Mouse (Mus musculus) yolk sac, embryonic 10.5 days (tissue): ENCODE measurements around the gene Wfikkn2.
A peak's percentile ranks its signal among the peaks of the same experiment; 100 is the strongest.
"Not testable (repeated sequence)": the region's sequence is repeated elsewhere in the genome, so short reads cannot be mapped to it uniquely, and the experiment has no call there.

Experiments
- DNase-seq: peaks from one replicate; pipeline ENCODE4 v3.0.0-alpha.2; 2017; ENCODE audit warnings: low spot score

Gene Wfikkn2

DNA sequence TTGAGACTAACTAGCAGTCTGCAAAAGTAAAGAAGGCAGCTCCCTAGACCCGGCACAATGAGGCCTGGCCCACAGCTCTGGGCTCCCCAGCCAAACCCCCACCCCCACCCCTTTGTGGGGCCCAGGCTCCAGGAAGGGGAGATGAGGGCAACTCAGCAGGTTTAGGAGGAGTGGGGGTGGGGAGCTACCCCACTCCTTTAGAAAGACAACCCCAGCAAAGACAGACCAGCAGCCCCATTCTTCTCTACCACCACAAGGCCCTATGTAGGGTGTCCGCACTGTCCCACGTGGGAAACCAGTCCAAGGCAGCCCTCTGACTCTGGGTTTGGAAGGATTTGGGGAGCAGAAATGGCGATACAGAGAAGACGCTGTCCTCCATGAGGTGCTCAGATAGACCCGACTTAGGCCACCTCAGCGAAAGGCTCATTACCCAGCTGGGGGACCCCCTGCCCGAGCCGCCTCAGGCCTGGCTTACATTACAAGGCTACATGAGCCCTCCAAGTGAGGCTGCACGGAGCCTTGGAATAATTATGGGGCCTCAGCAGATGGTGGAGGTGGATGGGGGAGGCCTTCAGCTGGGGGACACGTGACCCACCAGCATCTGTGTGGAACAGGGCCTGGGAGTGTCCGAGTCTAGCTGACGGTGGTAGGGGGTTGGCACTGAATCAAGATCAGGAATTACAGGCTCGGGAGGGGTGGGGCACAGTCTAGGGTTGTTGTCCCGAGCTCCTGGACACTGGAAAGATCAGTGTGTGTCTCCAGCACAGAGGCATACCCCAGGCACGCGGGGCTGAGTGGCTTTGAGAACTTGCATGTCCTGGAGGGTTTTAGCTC is at the start of gene Wfikkn2:
Gene Wfikkn2, minus strand, starts transcription at position 51 of the 834 bp plus-strand sequence.
- DNase-seq, result no peak

DNA sequence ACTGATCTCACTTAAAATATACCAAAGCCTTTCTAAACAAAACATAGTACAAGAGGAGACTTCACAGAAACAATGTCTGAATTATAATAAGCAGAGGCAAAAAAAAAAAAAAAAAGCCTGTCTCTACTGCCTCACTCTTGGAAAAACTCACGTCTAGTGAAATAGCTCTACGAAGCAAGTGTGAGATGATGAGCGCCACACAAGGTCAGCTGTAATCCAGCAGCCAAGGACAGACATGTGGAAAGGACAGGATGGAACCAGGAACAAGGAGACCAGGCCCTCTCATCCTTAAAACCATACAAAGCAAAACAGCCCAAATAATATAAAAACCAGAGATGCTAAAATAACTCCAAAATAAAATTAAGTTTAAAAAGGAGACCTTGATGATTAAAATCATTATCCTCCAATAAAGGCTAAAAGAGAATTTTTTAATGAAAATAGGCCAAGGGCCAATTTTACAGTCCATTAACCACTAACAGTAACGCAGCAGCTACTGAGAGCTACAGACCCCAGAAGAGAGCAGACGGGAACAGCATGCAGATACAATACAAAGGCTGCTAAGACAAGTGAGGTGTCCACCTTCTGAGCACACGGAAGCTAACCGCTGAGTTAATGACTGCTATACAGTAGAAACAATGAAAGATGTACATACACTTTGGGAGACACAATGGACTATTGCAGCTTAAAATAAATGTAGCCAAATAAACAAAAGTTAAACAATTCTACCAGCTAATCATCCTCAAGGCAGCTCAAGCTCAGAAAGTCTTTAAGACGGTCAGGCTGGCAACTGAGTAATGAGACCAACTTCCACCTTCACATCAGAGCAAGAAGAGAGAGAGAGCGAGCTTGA is 49.4 kb upstream of the Wfikkn2 start:
- DNase-seq, result no peak

- no peak for DNase-seq
Measured at GRCm38 (mm10) chr11:94290062-94290740, 44.4 kb upstream of the Wfikkn2 start.

- no peak for DNase-seq
Measured at GRCm38 (mm10) chr11:94287105-94287504, 41.3 kb upstream of the Wfikkn2 start.

GRCm38 (mm10) chr11:94285886-94286574 is 40.2 kb upstream of the Wfikkn2 start:
- no peak for DNase-seq

- no peak for DNase-seq
Measured at GRCm38 (mm10) chr11:94283536-94284099, 37.8 kb upstream of the Wfikkn2 start.

DNA sequence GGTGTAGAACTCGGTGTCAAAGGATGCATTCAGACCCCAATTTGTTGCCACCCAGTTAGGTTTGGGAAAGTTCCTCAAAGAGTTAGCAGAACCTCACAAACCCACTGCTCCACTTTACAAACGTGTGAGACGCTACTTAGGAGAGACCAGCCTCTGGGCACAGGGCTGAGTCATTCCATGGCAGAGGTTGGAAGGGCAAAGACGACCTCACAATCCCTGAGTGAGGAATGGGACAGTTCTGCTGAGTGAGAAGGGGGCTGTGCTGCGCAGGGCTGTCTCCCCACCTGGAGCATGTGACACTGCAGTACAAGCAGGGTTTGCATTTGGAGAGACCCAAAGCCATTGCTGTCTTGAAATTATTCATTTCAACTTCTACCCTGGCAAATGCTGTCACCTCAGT is 36.5 kb upstream of the Wfikkn2 start:
- no peak for DNase-seq

- no peak for DNase-seq
Measured at GRCm38 (mm10) chr11:94281199-94282181, 35.7 kb upstream of the Wfikkn2 start, which contains the start of gene Gm21885. Gene Gm21885 (plus strand): TSS chr11:94281873.

DNA sequence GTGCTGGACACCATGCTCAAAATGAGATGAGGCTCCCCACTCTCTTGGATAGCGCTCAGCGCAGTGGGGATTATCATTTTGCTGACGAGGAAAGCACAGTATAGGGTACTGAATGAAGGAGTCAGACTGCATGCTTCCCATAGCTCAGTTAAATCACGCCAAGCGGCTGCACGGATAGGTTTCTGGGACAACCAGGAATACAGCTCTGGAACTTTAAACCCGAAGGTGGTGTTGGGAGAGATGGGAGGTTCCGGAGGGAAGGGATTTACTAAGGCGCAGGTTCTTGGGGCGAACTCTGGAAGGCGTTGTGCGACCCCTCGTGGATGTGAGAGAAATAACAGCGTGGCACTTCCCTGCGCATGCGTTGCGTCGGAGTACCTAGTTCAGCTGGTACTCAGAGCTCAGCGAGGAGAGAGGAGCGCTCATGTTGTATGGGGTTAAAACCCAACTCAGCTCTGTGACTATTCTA is 31.1 kb upstream of the Wfikkn2 start:
- peak; percentile 84 for DNase-seq

DNA sequence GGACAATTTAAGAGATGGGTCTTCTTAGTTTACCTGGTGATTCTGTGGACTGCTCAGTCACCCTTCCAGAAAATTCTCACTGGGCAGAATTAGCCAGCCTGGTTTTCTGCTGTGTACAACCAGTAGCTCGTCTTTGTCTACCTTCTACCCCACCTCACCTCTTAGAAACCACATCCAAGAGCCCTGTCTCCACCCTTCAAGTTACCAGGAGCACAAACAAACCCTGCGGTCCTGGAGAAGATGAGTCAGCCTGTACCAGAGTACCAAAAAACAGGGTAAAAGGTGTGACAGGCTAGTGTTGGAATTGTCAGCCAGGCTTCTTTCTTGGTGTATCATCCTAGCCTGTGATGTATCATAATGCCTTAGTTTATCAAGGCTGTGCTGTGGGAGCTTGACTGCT is 29.9 kb upstream of the Wfikkn2 start:
- no peak for DNase-seq

- DNase-seq, result no peak
Measured at GRCm38 (mm10) chr11:94275226-94275625, 29.4 kb upstream of the Wfikkn2 start.

DNA sequence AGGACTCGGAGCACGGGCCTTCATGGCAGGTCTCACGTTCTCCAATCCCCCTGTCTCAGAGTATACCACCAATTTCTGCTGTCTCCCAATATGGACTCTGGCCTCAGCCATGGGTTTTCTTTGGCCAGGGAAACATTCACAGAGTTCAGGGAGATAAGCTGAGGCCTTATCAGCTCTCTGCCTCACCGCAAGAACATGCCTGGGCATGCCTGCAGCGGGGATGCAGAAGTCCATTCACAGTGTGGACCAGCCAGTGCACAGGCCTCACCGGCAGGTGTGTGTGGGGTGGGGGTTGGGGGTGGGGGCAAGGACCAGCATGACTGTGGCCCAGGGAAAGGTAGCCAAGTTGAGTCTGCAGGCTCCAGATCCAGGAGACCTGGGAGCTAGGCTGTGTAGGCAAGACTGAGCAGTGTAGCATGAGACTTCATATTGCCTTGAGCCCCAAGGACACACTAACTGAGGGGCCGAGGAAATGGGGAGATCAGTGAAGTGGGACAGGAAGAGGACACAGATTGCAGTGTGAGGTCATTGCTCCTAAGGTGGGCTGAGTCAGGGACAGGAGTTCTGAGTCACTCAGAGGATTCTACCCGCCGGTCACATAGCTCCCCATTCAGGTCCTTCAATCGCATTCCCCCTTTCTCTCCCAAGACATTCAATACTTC is 28.5 kb upstream of the Wfikkn2 start:
- peak; percentile 85 for DNase-seq

- peak; percentile 29 for DNase-seq
Measured at GRCm38 (mm10) chr11:94272960-94273927, 27.4 kb upstream of the Wfikkn2 start.

DNA sequence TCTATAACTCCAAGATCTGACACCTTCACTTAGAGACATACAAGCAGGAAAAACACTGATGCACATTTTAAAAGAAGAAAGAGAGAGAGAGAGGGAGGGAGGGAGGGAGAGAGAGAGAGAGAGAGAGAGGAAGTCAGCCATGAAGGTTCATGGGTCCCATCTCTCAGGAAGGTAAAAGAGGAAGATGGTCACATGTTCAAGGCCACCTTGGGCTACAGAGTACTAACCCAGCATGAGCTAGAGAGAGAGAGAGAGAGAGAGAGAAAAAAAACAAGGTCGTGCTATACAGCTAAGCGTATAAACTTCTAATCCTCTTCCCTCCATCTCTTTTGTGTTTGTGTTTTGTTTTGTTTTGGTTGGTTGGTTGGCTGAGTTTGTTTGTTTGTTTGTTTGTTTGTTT is 25.2 kb upstream of the Wfikkn2 start:
- DNase-seq, result no peak

GRCm38 (mm10) chr11:94269906-94270305 is 24.1 kb upstream of the Wfikkn2 start:
- no peak for DNase-seq

DNA sequence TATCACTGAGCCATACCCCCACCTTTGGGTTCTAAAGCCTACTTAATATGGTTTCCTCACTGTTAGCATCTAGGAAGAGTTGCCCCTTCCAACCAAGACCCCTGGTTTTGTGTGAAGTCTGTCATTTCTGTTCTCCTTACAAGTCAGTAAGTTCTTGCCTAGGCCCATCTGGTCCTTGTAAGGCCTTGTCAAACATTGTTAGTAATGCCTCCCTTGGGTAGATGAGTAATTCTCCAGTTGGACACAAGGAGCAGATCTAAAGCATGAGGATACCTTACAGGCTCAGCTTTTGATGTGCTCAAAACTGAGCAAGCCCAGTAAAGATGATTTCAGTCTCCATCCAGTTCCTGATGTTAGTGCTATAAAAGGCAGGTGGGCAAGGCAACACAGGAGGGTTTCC is 23.0 kb upstream of the Wfikkn2 start:
- no peak for DNase-seq

DNA sequence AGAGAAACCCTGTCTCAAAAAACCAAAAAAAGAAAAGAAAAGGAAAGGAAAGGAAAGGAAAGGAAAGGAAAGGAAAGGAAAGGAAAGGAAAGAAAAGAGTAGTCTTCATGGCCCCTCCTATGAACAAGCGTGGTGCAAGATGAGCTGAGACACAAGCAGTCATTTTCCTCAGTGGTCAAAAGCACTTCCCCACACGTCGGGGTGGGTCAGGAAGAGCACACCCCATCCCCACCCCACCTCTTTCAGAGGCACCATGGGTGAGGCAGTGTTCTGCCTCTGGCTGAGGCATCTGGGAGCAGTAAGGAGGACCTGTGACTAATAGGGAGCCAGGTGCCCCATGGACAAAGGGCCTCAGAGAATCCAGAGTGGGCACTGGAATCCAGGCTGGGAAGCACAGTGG is 20.4 kb upstream of the Wfikkn2 start:
- not testable (repeated sequence) for DNase-seq

DNA sequence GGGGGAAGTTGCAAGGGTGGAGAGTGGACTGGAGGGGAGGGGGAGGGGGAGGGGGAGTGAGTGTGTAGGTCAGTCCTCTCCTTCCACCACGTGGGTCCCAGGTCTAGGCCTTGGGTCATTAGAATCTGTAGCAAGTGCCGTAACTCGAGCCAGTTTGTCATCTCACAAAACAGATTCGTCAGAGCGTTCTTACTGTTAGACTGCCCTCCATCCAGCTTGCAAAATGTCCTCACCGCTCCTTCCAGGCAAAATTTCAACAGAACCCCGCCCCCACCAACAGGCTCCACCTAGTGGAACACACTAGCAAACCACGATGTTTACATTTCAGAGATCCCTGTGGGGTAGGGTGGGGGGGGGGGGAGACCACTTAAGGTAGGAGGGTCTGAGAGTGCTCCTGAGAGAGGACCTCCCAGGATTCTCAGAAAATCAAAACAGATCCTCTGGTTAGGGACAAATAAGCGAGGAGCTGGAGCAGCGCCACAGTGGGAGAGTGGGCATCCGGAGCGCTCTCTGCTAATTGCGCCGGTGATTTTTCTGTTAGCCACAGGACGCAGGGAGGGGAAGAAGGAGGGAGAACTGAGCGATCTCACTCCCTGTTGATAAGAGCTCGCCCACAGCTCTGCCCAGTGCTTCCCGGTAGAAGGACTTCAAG is 19.5 kb upstream of the Wfikkn2 start:
- DNase-seq, result peak; percentile 67
